In genomic region chrX:74254888-74255565, GRCm38 (mm10) we compare ENCODE assay signal across 8 mouse cellular contexts. TPM values are rescaled to one million over a fixed set of nuclear protein-coding genes. Genes with fewer than 3 reads are reported as not detected.
DNase-seq lines count a peak whose midpoint lies in the region; ATAC-seq and TF ChIP-seq lines count a peak whose summit lies in the region.

No protein-coding gene starts in this region.

- H3K9ac ChIP-seq in embryonic facial prominence, embryonic 11.5 days (replicated peaks; ENCODE audit: low read length) = peak overlapping the region; percentile 68
- peak overlapping the region; percentile 73 for H3K9ac ChIP-seq in intestine, embryonic 14.5 days (ENCODE audit: low read length)
- H3K9ac ChIP-seq in midbrain, embryonic 16.5 days (ENCODE audit: low read depth, low read length) = peak overlapping the region; percentile 77

- H3K4me3 ChIP-seq in lung, adult 2 months (replicated peaks; ENCODE audit: extremely low read depth, low read depth, low read length) = peak overlapping the region; percentile 86
- H3K4me3 ChIP-seq in embryonic facial prominence, embryonic 11.5 days (ENCODE audit: low read depth, low read length) = peak overlapping the region; percentile 60
- H3K4me3 ChIP-seq in intestine, embryonic 14.5 days (ENCODE audit: low read depth, low read length) = peak overlapping the region; percentile 56
- H3K4me3 ChIP-seq in midbrain, embryonic 16.5 days (ENCODE audit: low read depth, low read length) = peak overlapping the region; percentile 56

- ATAC-seq in embryonic facial prominence, embryonic 11.5 days (replicated peaks; ENCODE audit: insufficient number of reproducible peaks, low FRiP score, low TSS enrichment, low read depth) = peak; percentile 66; the same call in 1 of the 2 replicates
- ATAC-seq in intestine, embryonic 14.5 days (replicated peaks; ENCODE audit: low FRiP score, low TSS enrichment, low read depth) = peak; percentile 22; the same call in 1 of the 2 replicates
- ATAC-seq in midbrain, embryonic 16.5 days = peak; percentile 74

- no peaks in the 10 kb centered on the region for H3K36me3 ChIP-seq in embryonic facial prominence, embryonic 11.5 days (replicated peaks; ENCODE audit: control insufficient read depth, insufficient read depth, low read depth, low read length)
- peaks cover 18% of the 10 kb centered on the region; the same call in 1 of the 2 replicates for H3K36me3 ChIP-seq in intestine, embryonic 14.5 days (ENCODE audit: control insufficient read depth, insufficient read depth, low read length)
- H3K36me3 ChIP-seq in midbrain, embryonic 16.5 days (ENCODE audit: control insufficient read depth, insufficient read depth, low read length) = 0 out of 2 replicates have a peak, but pooled peaks cover 3% of the 10 kb centered on the region

- DNase-seq in lung, adult 2 months = no peak
- no peak for DNase-seq in lung, postnatal 25 days (ENCODE audit: low spot score)
- DNase-seq in embryonic facial prominence, embryonic 11.5 days (ENCODE audit: low spot score) = no peak
- no peak for DNase-seq in intestine, embryonic 14.5 days (ENCODE audit: low spot score)
- no peak for DNase-seq in cerebellum, postnatal 4 days (ENCODE audit: low spot score in 2 of 2)
- no peak for DNase-seq in MN1 (ENCODE audit: low spot score)
- DNase-seq in right cerebral cortex, adult 2 months (ENCODE audit: low spot score in 2 of 2) = no peak

- peak overlapping the region; percentile 38; the same call in 1 of the 2 replicates for H3K27ac ChIP-seq in embryonic facial prominence, embryonic 11.5 days (replicated peaks; ENCODE audit: low read depth, low read length)
- peak overlapping the region; percentile 93 for H3K27ac ChIP-seq in intestine, embryonic 14.5 days (ENCODE audit: low read depth)
- H3K27ac ChIP-seq in midbrain, embryonic 16.5 days (ENCODE audit: low read length) = peak overlapping the region; percentile 84

- 37% methylated on average over 31 of the region's 31 CpGs for WGBS in lung, adult 2 months
- WGBS in embryonic facial prominence, embryonic 11.5 days = 20% methylated on average over 28 of the region's 31 CpGs
- 22% methylated on average over 30 of the region's 31 CpGs for WGBS in intestine, embryonic 14.5 days
- WGBS in midbrain, embryonic 16.5 days = 13% methylated on average over 31 of the region's 31 CpGs

- TF ChIP-seq CTCF in lung, adult 2 months (IDR thresholded peaks at IDR 0.05; ENCODE audit: insufficient read depth, low read length) = no peak

- peak overlapping the region; percentile 55 for H3K4me2 ChIP-seq in embryonic facial prominence, embryonic 11.5 days (ENCODE audit: low read depth, low read length)
- peak overlapping the region; percentile 62 for H3K4me2 ChIP-seq in intestine, embryonic 14.5 days (ENCODE audit: low read length)
- peak overlapping the region; percentile 55 for H3K4me2 ChIP-seq in midbrain, embryonic 16.5 days (ENCODE audit: low read length)

- H3K9me3 ChIP-seq in embryonic facial prominence, embryonic 11.5 days (replicated peaks; ENCODE audit: control insufficient read depth, low read length) = no peaks in the 10 kb centered on the region
- H3K9me3 ChIP-seq in intestine, embryonic 14.5 days (ENCODE audit: control insufficient read depth, low read length) = no peaks in the 10 kb centered on the region
- no peaks in the 10 kb centered on the region for H3K9me3 ChIP-seq in midbrain, embryonic 16.5 days (replicated peaks; ENCODE audit: control insufficient read depth, low read length, poor library complexity, severe bottlenecking)

- H3K4me1 ChIP-seq in lung, adult 2 months (ENCODE audit: control insufficient read depth, insufficient read depth, low read length) = no peaks in the 10 kb centered on the region; the same call in 1 of the 2 replicates
- H3K4me1 ChIP-seq in embryonic facial prominence, embryonic 11.5 days (ENCODE audit: control insufficient read depth, insufficient read depth, low read length) = no peaks in the 10 kb centered on the region
- H3K4me1 ChIP-seq in intestine, embryonic 14.5 days (replicated peaks; ENCODE audit: control insufficient read depth, insufficient read depth, low read length) = no peaks in the 10 kb centered on the region
- peaks cover 5% of the 10 kb centered on the region for H3K4me1 ChIP-seq in midbrain, embryonic 16.5 days (ENCODE audit: control insufficient read depth, insufficient read depth, low read length)

- no peaks in the 10 kb centered on the region for H3K27me3 ChIP-seq in embryonic facial prominence, embryonic 11.5 days (ENCODE audit: control insufficient read depth, insufficient read depth, low read length)
- no peaks in the 10 kb centered on the region for H3K27me3 ChIP-seq in intestine, embryonic 14.5 days (replicated peaks; ENCODE audit: control insufficient read depth, insufficient read depth, low read length)
- H3K27me3 ChIP-seq in midbrain, embryonic 16.5 days (ENCODE audit: control insufficient read depth, insufficient read depth, low read depth, low read length) = no peaks in the 10 kb centered on the region

- 0 out of 2 replicates have a peak, but pooled peaks have one; percentile 3 for TF ChIP-seq POLR2A in lung, adult 2 months (IDR thresholded peaks at IDR 0.05; ENCODE audit: borderline replicate concordance, extremely low read depth, low read depth, low read length)

RNA-seq across cellular contexts. Expression of gene Emd, which starts 0.5 kb away (rescaled TPM):
- 63.1 and 63.9 TPM in 2 replicates for polyA plus RNA-seq in lung, adult 2 months (2012; rRNA removed)
- 29.3 and 31.8 TPM in 2 replicates for polyA plus RNA-seq in embryonic facial prominence, embryonic 11.5 days (2014; fragmentation: Nextera tagmentation; extraction: Ambion mirVana)
- polyA plus RNA-seq in intestine, embryonic 14.5 days (2014; fragmentation: Nextera tagmentation; extraction: Ambion mirVana) = 30.4 and 30.7 TPM in 2 replicates
- 12.8 and 13.5 TPM in 2 replicates for polyA plus RNA-seq in midbrain, embryonic 16.5 days (2015; fragmentation: Nextera tagmentation; extraction: Ambion mirVana)

RNA-seq across cellular contexts. Expression of gene Flna, which starts 5.4 kb away (rescaled TPM):
- polyA plus RNA-seq in lung, adult 2 months (2012; rRNA removed) = 579 and 648 TPM in 2 replicates
- polyA plus RNA-seq in embryonic facial prominence, embryonic 11.5 days (2014; fragmentation: Nextera tagmentation; extraction: Ambion mirVana) = 267 and 289 TPM in 2 replicates
- polyA plus RNA-seq in intestine, embryonic 14.5 days (2014; fragmentation: Nextera tagmentation; extraction: Ambion mirVana) = 495 and 548 TPM in 2 replicates
- 84.6 and 88.4 TPM in 2 replicates for polyA plus RNA-seq in midbrain, embryonic 16.5 days (2015; fragmentation: Nextera tagmentation; extraction: Ambion mirVana)

RNA-seq across cellular contexts. Expression of gene Rpl10, which starts 15.6 kb away (rescaled TPM):
- polyA plus RNA-seq in lung, adult 2 months (2012; rRNA removed) = 1,085 and 1,289 TPM in 2 replicates
- 846 and 890 TPM in 2 replicates for polyA plus RNA-seq in embryonic facial prominence, embryonic 11.5 days (2014; fragmentation: Nextera tagmentation; extraction: Ambion mirVana)
- 990 and 1,020 TPM in 2 replicates for polyA plus RNA-seq in intestine, embryonic 14.5 days (2014; fragmentation: Nextera tagmentation; extraction: Ambion mirVana)
- 454 and 460 TPM in 2 replicates for polyA plus RNA-seq in midbrain, embryonic 16.5 days (2015; fragmentation: Nextera tagmentation; extraction: Ambion mirVana)

RNA-seq across cellular contexts. Expression of gene Taz, which starts 26.7 kb away (rescaled TPM):
- polyA plus RNA-seq in lung, adult 2 months (2012; rRNA removed) = 99.6 and 108 TPM in 2 replicates
- 62.0 and 65.2 TPM in 2 replicates for polyA plus RNA-seq in embryonic facial prominence, embryonic 11.5 days (2014; fragmentation: Nextera tagmentation; extraction: Ambion mirVana)
- polyA plus RNA-seq in intestine, embryonic 14.5 days (2014; fragmentation: Nextera tagmentation; extraction: Ambion mirVana) = 60.6 and 67.6 TPM in 2 replicates
- polyA plus RNA-seq in midbrain, embryonic 16.5 days (2015; fragmentation: Nextera tagmentation; extraction: Ambion mirVana) = 79.8 and 81.3 TPM in 2 replicates

RNA-seq across cellular contexts. Expression of gene Dnase1l1, which starts 27.1 kb away (rescaled TPM):
- 26.1 and 38.3 TPM in 2 replicates for polyA plus RNA-seq in lung, adult 2 months (2012; rRNA removed)
- polyA plus RNA-seq in embryonic facial prominence, embryonic 11.5 days (2014; fragmentation: Nextera tagmentation; extraction: Ambion mirVana) = 4.2 and 5.2 TPM in 2 replicates
- polyA plus RNA-seq in intestine, embryonic 14.5 days (2014; fragmentation: Nextera tagmentation; extraction: Ambion mirVana) = 10.1 and 10.6 TPM in 2 replicates
- polyA plus RNA-seq in midbrain, embryonic 16.5 days (2015; fragmentation: Nextera tagmentation; extraction: Ambion mirVana) = 2.8 and 4.3 TPM in 2 replicates

Comparison
In these comparisons a context has a peak if more than half of its experiments do, and no peak if none do; other contexts are left out.
1. ATAC-seq: peak in every context shown above with its lines; median percentile 74 in midbrain, embryonic 16.5 days; 66 in embryonic facial prominence, embryonic 11.5 days; 22 in intestine, embryonic 14.5 days.
2. H3K27ac ChIP-seq: peak in every context shown above with its lines; median percentile 93 in intestine, embryonic 14.5 days; 84 in midbrain, embryonic 16.5 days; 38 in embryonic facial prominence, embryonic 11.5 days.